Mouse (Mus musculus) kidney, adult 2 months (tissue): ENCODE measurements at regions not wholly inside any gene's neighbourhood (a gene's known extent, or its start where the extent isn't known, plus 50 kb on each side); places are given as distances from the start of the nearest gene placed in this dataset.

Experiments used
- DNase-seq: peaks from one replicate; pipeline ENCODE4 v3.0.0; 2021
- H3K27ac ChIP-seq: fragments of 200-500 bp; 2 replicates; pipeline ENCODE4 v1.5.1; 2012; ENCODE audit warnings: low read depth, low read length, control low read depth, inconsistent platforms; ENCODE audit not compliant: insufficient read depth
- H3K27me3 ChIP-seq: fragments of 200-500 bp; replicated peaks from 2 replicates; pipeline ENCODE4 v1.6.1; 2012; ENCODE audit warnings: mild to moderate bottlenecking, moderate library complexity, low read length, inconsistent platforms; ENCODE audit not compliant: control insufficient read depth, insufficient read depth
- H3K36me3 ChIP-seq: fragments of 200-500 bp; 2 replicates; pipeline ENCODE4 v1.6.1; 2012; ENCODE audit warnings: mild to moderate bottlenecking, moderate library complexity, low read length, inconsistent platforms; ENCODE audit not compliant: control insufficient read depth, insufficient read depth
- H3K4me1 ChIP-seq: fragments of 200-500 bp; 2 replicates; pipeline ENCODE4 v1.6.1; 2011; ENCODE audit warnings: low read length; ENCODE audit not compliant: control insufficient read depth, insufficient read depth
- H3K4me3 ChIP-seq: fragments of 200-500 bp; 2 replicates; pipeline ENCODE4 v1.5.1; 2011; ENCODE audit warnings: mild to moderate bottlenecking, low read depth, low read length, control low read depth; ENCODE audit not compliant: insufficient read depth
- CTCF ChIP-seq: fragments of 200-500 bp; conservative IDR thresholded peaks from 2 replicates; pipeline ENCODE4 v1.5.1; 2011; ENCODE audit warnings: low read depth, mild to moderate bottlenecking, control low read depth, low read length, moderate library complexity, mixed read lengths; ENCODE audit not compliant: insufficient read depth, insufficient read length
- POLR2A ChIP-seq: fragments of 200-500 bp; IDR thresholded peaks from one replicate; pipeline ENCODE4 v1.6.1; 2011; ENCODE audit warnings: low read depth, low read length, control low read depth
- WGBS: fragments of 180-500 bp; shearing (Covaris S2); methylation state at CpG from one replicate; pipeline ENCODE4 v1.1.7; 2018; 5-methylcytosine and 5-hydroxymethylcytosine counted together

- WGBS: 19% methylated on average over 7 of the region's 7 CpGs
- peak; percentile 5 for DNase-seq
- Histone ChIP-seq H3K27me3 (no peaks in the 10 kb centered on the region), H3K27ac (no peak overlapping the region), H3K36me3 (no peaks in the 10 kb centered on the region), H3K4me1 (no peaks in the 10 kb centered on the region), H3K4me3 (no peak overlapping the region)
- no peak for TF ChIP-seq POLR2A
- TF ChIP-seq CTCF: no peak
Measured at GRCm38 (mm10) chr4:90868209-90868608, 532.4 kb downstream of the Elavl2 start.

- H3K27me3 ChIP-seq: no peaks in the 10 kb centered on the region
- no peaks in the 10 kb centered on the region for H3K36me3 ChIP-seq
- TF ChIP-seq CTCF (0 out of 2 replicates have a peak, but pooled peaks have one; percentile 29), POLR2A (no peak)
- no peaks in the 10 kb centered on the region for H3K4me1 ChIP-seq
- 46% methylated on average over 2 of the region's 2 CpGs for WGBS
- H3K27ac ChIP-seq: no peak overlapping the region
- H3K4me3 ChIP-seq: no peak overlapping the region
- peak; percentile 4 for DNase-seq
Measured at GRCm38 (mm10) chr4:90860854-90861253, 539.7 kb downstream of the Elavl2 start.

- DNase-seq: no peak
- WGBS: 59% methylated on average over 3 of the region's 3 CpGs
- TF ChIP-seq CTCF: no peak
- TF ChIP-seq POLR2A: no peak
- no peaks in the 10 kb centered on the region for H3K27me3 ChIP-seq
- H3K36me3 ChIP-seq: no peaks in the 10 kb centered on the region
- no peak overlapping the region for H3K4me3 ChIP-seq
- no peak overlapping the region for H3K27ac ChIP-seq
- no peaks in the 10 kb centered on the region for H3K4me1 ChIP-seq
Measured at GRCm38 (mm10) chr4:90839804-90840203, 560.8 kb downstream of the Elavl2 start.

- H3K4me3 ChIP-seq: no peak overlapping the region
- 74% methylated on average over 1 of the region's 1 CpGs for WGBS
- H3K4me1 ChIP-seq: no peaks in the 10 kb centered on the region
- no peaks in the 10 kb centered on the region for H3K36me3 ChIP-seq
- TF ChIP-seq CTCF (no peak), POLR2A (no peak)
- DNase-seq: no peak
- H3K27me3 ChIP-seq: no peaks in the 10 kb centered on the region
- no peak overlapping the region for H3K27ac ChIP-seq
Measured at GRCm38 (mm10) chr4:90799078-90799477, 580.5 kb downstream of the Zfp352 start.

GRCm38 (mm10) chr4:90798637-90799036 lies 580.0 kb downstream of the Zfp352 start:
- Histone ChIP-seq H3K36me3 (no peaks in the 10 kb centered on the region), H3K4me3 (no peak overlapping the region), H3K4me1 (no peaks in the 10 kb centered on the region), H3K27me3 (no peaks in the 10 kb centered on the region), H3K27ac (no peak overlapping the region)
- DNase-seq: no peak
- no peak for TF ChIP-seq POLR2A
- no peak for TF ChIP-seq CTCF
- WGBS: 70% methylated on average over 3 of the region's 3 CpGs

GRCm38 (mm10) chr4:90797472-90797871 lies 578.9 kb downstream of the Zfp352 start:
- H3K4me1 ChIP-seq: no peaks in the 10 kb centered on the region
- H3K36me3 ChIP-seq: no peaks in the 10 kb centered on the region
- no peak overlapping the region for H3K27ac ChIP-seq
- H3K4me3 ChIP-seq: no peak overlapping the region
- DNase-seq: no peak
- WGBS: 75% methylated on average over 8 of the region's 8 CpGs
- no peaks in the 10 kb centered on the region for H3K27me3 ChIP-seq
- TF ChIP-seq POLR2A: no peak
- TF ChIP-seq CTCF: no peak
